Mouse (Mus musculus): ENCODE measurements around the gene Pde6c. TPM values are rescaled to one million over a fixed set of nuclear protein-coding genes. Genes with fewer than 3 reads are reported as not detected.

The Pde6c gene
- polyA plus RNA-seq, 1 experiment from 2014 or later, result 0.27 TPM

GRCm38 (mm10) chr19:38217696-38218095 lies 85.1 kb downstream of the Pde6c start:
- Histone ChIP-seq H3K4me1 (ENCODE audit: control insufficient read depth, insufficient read depth, low read length) (no peaks in the 10 kb centered on the region), H3K9me3 (ENCODE audit: control insufficient read depth, low read depth, low read length) (no peaks in the 10 kb centered on the region), H3K4me2 (replicated peaks; ENCODE audit: low read depth, low read length) (no peak overlapping the region), H3K27ac (ENCODE audit: low read length) (no peak overlapping the region), H3K27me3 (ENCODE audit: control insufficient read depth, insufficient read depth, low read length) (no peaks in the 10 kb centered on the region), H3K36me3 (ENCODE audit: control insufficient read depth, insufficient read depth, low read length) (peaks cover 3% of the 10 kb centered on the region; the same call in 1 of the 2 replicates), H3K4me3 (ENCODE audit: low read depth, low read length) (no peak overlapping the region), H3K9ac (replicated peaks; ENCODE audit: low read depth, low read length) (no peak overlapping the region)
- no peak for ATAC-seq (ENCODE audit: insufficient number of reproducible peaks, insufficient read depth, low FRiP score, low read depth)
- WGBS, result 100% methylated on average over 3 of the region's 3 CpGs

- Histone ChIP-seq H3K27me3 (ENCODE audit: control insufficient read depth, insufficient read depth, low read length) (no peaks in the 10 kb centered on the region), H3K4me1 (ENCODE audit: control insufficient read depth, insufficient read depth, low read length) (0 out of 2 replicates have a peak, but pooled peaks cover 4% of the 10 kb centered on the region), H3K4me2 (replicated peaks; ENCODE audit: low read depth, low read length) (peak overlapping the region; percentile 59), H3K9ac (replicated peaks; ENCODE audit: low read depth, low read length) (peak overlapping the region; percentile 64), H3K4me3 (ENCODE audit: low read depth, low read length) (peak overlapping the region; percentile 78), H3K36me3 (ENCODE audit: control insufficient read depth, insufficient read depth, low read length) (no peaks in the 10 kb centered on the region), H3K9me3 (ENCODE audit: control insufficient read depth, low read depth, low read length) (no peaks in the 10 kb centered on the region), H3K27ac (ENCODE audit: low read length) (peak overlapping the region; percentile 76; the same call in 1 of the 2 replicates)
- peak; percentile 53; the same call in 1 of the 2 replicates for ATAC-seq (ENCODE audit: insufficient number of reproducible peaks, insufficient read depth, low FRiP score, low read depth)
- WGBS, result 10% methylated on average over 12 of the region's 12 CpGs
These were observed 90.8 kb downstream of the Pde6c start for GRCm38 (mm10) chr19:38223356-38223904.

- H3K36me3 ChIP-seq (ENCODE audit: control insufficient read depth, insufficient read depth, low read length), result no peaks in the 10 kb centered on the region
- peak within 1 kb of the TSS; percentile 59 for H3K4me2 ChIP-seq (replicated peaks; ENCODE audit: low read depth, low read length)
- peak within 1 kb of the TSS; percentile 64 for H3K9ac ChIP-seq (replicated peaks; ENCODE audit: low read depth, low read length)
- H3K27ac ChIP-seq (ENCODE audit: low read length), result peak within 1 kb of the TSS; percentile 76
- no peaks in the 10 kb centered on the region for H3K9me3 ChIP-seq (ENCODE audit: control insufficient read depth, low read depth, low read length)
- peak; percentile 95 for ATAC-seq (ENCODE audit: insufficient number of reproducible peaks, insufficient read depth, low FRiP score, low read depth)
- H3K4me3 ChIP-seq (ENCODE audit: low read depth, low read length), result peak within 1 kb of the TSS; percentile 78
- H3K4me1 ChIP-seq (ENCODE audit: control insufficient read depth, insufficient read depth, low read length), result 0 out of 2 replicates have a peak, but pooled peaks cover 4% of the 10 kb centered on the region
- WGBS, result under 1% methylated on average over 49 of the region's 49 CpGs
- H3K27me3 ChIP-seq (ENCODE audit: control insufficient read depth, insufficient read depth, low read length), result no peaks in the 10 kb centered on the region
These were observed 91.5 kb downstream of the Pde6c start, which contains the start of gene Fra10ac1 for GRCm38 (mm10) chr19:38223905-38224684. Fra10ac1 (minus strand) TSS chr19:38224156.

GRCm38 (mm10) chr19:38224685-38225060 lies 92.1 kb downstream of the Pde6c start:
- H3K4me1 ChIP-seq (ENCODE audit: control insufficient read depth, insufficient read depth, low read length), result 0 out of 2 replicates have a peak, but pooled peaks cover 4% of the 10 kb centered on the region
- peak overlapping the region; percentile 76; the same call in 1 of the 2 replicates for H3K27ac ChIP-seq (ENCODE audit: low read length)
- no peaks in the 10 kb centered on the region for H3K27me3 ChIP-seq (ENCODE audit: control insufficient read depth, insufficient read depth, low read length)
- ATAC-seq (ENCODE audit: insufficient number of reproducible peaks, insufficient read depth, low FRiP score, low read depth), result no peak
- H3K9ac ChIP-seq (replicated peaks; ENCODE audit: low read depth, low read length), result peak overlapping the region; percentile 64; the same call in 1 of the 2 replicates
- H3K36me3 ChIP-seq (ENCODE audit: control insufficient read depth, insufficient read depth, low read length), result no peaks in the 10 kb centered on the region
- 14% methylated on average over 9 of the region's 9 CpGs for WGBS
- no peaks in the 10 kb centered on the region for H3K9me3 ChIP-seq (ENCODE audit: control insufficient read depth, low read depth, low read length)
- H3K4me3 ChIP-seq (ENCODE audit: low read depth, low read length), result peak overlapping the region; percentile 78
- H3K4me2 ChIP-seq (replicated peaks; ENCODE audit: low read depth, low read length), result peak overlapping the region; percentile 59

GRCm38 (mm10) chr19:38228699-38229098 lies 96.1 kb downstream of the Pde6c start:
- H3K27me3 ChIP-seq (ENCODE audit: control insufficient read depth, insufficient read depth, low read length), result no peaks in the 10 kb centered on the region
- H3K9me3 ChIP-seq (ENCODE audit: control insufficient read depth, low read depth, low read length), result no peaks in the 10 kb centered on the region
- no peaks in the 10 kb centered on the region for H3K36me3 ChIP-seq (ENCODE audit: control insufficient read depth, insufficient read depth, low read length)
- no peak for ATAC-seq (ENCODE audit: insufficient number of reproducible peaks, insufficient read depth, low FRiP score, low read depth)
- 44% methylated on average over 2 of the region's 2 CpGs for WGBS
- H3K9ac ChIP-seq (replicated peaks; ENCODE audit: low read depth, low read length), result no peak overlapping the region
- no peaks in the 10 kb centered on the region for H3K4me1 ChIP-seq (ENCODE audit: control insufficient read depth, insufficient read depth, low read length)
- no peak overlapping the region for H3K27ac ChIP-seq (ENCODE audit: low read length)
- no peak overlapping the region for H3K4me3 ChIP-seq (ENCODE audit: low read depth, low read length)
- no peak overlapping the region for H3K4me2 ChIP-seq (replicated peaks; ENCODE audit: low read depth, low read length)

GRCm38 (mm10) chr19:38232087-38232486 lies 99.5 kb downstream of the Pde6c start:
- Histone ChIP-seq H3K27me3 (ENCODE audit: control insufficient read depth, insufficient read depth, low read length) (no peaks in the 10 kb centered on the region), H3K4me2 (replicated peaks; ENCODE audit: low read depth, low read length) (no peak overlapping the region), H3K27ac (ENCODE audit: low read length) (no peak overlapping the region), H3K36me3 (ENCODE audit: control insufficient read depth, insufficient read depth, low read length) (no peaks in the 10 kb centered on the region), H3K9me3 (ENCODE audit: control insufficient read depth, low read depth, low read length) (no peaks in the 10 kb centered on the region), H3K9ac (replicated peaks; ENCODE audit: low read depth, low read length) (no peak overlapping the region), H3K4me1 (ENCODE audit: control insufficient read depth, insufficient read depth, low read length) (no peaks in the 10 kb centered on the region), H3K4me3 (ENCODE audit: low read depth, low read length) (no peak overlapping the region)
- no peak for ATAC-seq (ENCODE audit: insufficient number of reproducible peaks, insufficient read depth, low FRiP score, low read depth)
- WGBS, result 58% methylated on average over 8 of the region's 8 CpGs

- Histone ChIP-seq H3K4me3 (ENCODE audit: low read depth, low read length) (no peak overlapping the region), H3K4me2 (replicated peaks; ENCODE audit: low read depth, low read length) (no peak overlapping the region), H3K4me1 (ENCODE audit: control insufficient read depth, insufficient read depth, low read length) (no peaks in the 10 kb centered on the region), H3K27me3 (ENCODE audit: control insufficient read depth, insufficient read depth, low read length) (no peaks in the 10 kb centered on the region), H3K9ac (replicated peaks; ENCODE audit: low read depth, low read length) (no peak overlapping the region), H3K36me3 (ENCODE audit: control insufficient read depth, insufficient read depth, low read length) (no peaks in the 10 kb centered on the region), H3K9me3 (ENCODE audit: control insufficient read depth, low read depth, low read length) (no peaks in the 10 kb centered on the region), H3K27ac (ENCODE audit: low read length) (no peak overlapping the region)
- WGBS, result 17% methylated on average over 4 of the region's 4 CpGs
- no peak for ATAC-seq (ENCODE audit: insufficient number of reproducible peaks, insufficient read depth, low FRiP score, low read depth)
These were observed 99.9 kb downstream of the Pde6c start for GRCm38 (mm10) chr19:38232516-38232915.
